Mouse (Mus musculus) hindbrain, embryonic 15.5 days (tissue): ENCODE data around the gene Kdelr2. TPM values are rescaled to one million over a fixed set of nuclear protein-coding genes. Genes with fewer than 3 reads are reported as not detected.
A peak's percentile ranks its signal among the peaks of the same experiment; 100 is the strongest.

Experiments used
- ATAC-seq: fragments of 200-750 bp; cut with Nextera tagmentation; 2 replicates; pipeline ENCODE4 v1.8.0; 2017; ENCODE audit warnings: low read depth, moderate number of reproducible peaks, moderate TSS enrichment; ENCODE audit not compliant: low FRiP score
- H3K27ac ChIP-seq: fragments of 300-500 bp; sonication (generic); replicated peaks from 2 replicates; pipeline ENCODE4 v1.5.1; 2015; ENCODE audit warnings: mild to moderate bottlenecking, inconsistent platforms
- H3K27me3 ChIP-seq: fragments of 300-500 bp; sonication (generic); 2 replicates; pipeline ENCODE4 v1.6.1; 2015; ENCODE audit warnings: control low read depth, inconsistent platforms
- H3K36me3 ChIP-seq: fragments of 300-500 bp; sonication (generic); 2 replicates; pipeline ENCODE4 v1.6.1; 2015; ENCODE audit warnings: control low read depth, inconsistent platforms
- H3K4me1 ChIP-seq: fragments of 300-500 bp; sonication (generic); replicated peaks from 2 replicates; pipeline ENCODE4 v1.6.1; 2015; ENCODE audit warnings: control low read depth, inconsistent platforms
- H3K4me2 ChIP-seq: fragments of 300-500 bp; sonication (generic); 2 replicates; pipeline ENCODE4 v1.6.1; 2015; ENCODE audit warnings: moderate library complexity, mild to moderate bottlenecking, inconsistent platforms
- H3K4me3 ChIP-seq: fragments of 300-500 bp; sonication (generic); 2 replicates; pipeline ENCODE4 v1.5.1; 2015; ENCODE audit warnings: mild to moderate bottlenecking, inconsistent platforms
- H3K9ac ChIP-seq: fragments of 300-500 bp; sonication (generic); 2 replicates; pipeline ENCODE4 v1.6.1; 2015; ENCODE audit warnings: inconsistent platforms
- H3K9me3 ChIP-seq: fragments of 300-500 bp; sonication (generic); 2 replicates; pipeline ENCODE4 v1.6.1; 2016; ENCODE audit warnings: control low read depth, inconsistent platforms
- WGBS: fragments of 180-500 bp; shearing (Covaris S2); methylation state at CpG from one replicate; pipeline ENCODE4 v1.1.7; 2015; 5-methylcytosine and 5-hydroxymethylcytosine counted together
- polyA plus RNA-seq: library from polyadenylated mRNA; unstranded; fragments of >200 nt; fragmentation: Nextera tagmentation; extraction: Ambion mirVana; gene quantifications from 2 replicates; pipeline ENCODE4 v1.2.1, GENCODE M21; 2015

The Kdelr2 gene
- polyA plus RNA-seq, 1 experiment from 2014 or later, result 130 TPM

DNA sequence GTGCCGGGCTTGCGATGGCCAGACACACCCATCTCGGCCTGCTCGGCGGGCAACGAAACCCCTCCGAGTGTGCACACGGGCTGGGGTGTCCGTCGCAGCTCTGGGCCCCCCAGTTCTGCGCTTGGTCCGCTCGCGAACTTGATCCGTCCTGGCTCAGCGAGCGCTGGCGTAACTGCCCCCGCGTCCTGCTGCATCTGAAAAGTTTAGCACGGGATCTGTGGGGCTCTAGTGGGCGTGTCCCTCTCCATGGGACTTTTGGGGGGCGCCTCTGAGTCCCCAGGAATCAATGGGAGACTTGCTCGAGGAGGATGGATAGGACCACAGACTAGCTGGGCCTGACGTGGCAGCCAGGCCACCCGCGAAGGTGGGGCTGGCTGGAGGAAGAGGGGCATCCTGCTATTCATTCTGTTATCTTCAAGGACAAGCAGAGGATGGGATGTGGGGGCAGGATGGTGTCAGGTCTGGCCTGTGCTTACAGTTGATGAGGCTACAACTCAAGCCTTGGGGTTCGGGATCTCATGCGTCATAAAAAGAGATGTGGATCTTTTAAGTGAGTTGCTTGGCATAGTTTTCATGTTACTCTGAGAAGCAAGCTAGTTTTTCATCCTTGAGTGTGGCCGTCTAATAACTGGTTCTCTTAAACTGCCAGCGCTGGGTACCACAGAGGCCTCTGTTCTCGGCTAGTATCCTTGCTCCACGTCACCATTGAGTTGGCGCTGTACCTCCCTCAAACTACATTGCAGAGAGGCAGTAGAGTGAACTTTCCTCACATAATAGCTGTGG is 701 bp downstream of the Kdelr2 start:
- Histone ChIP-seq H3K4me1 (peaks cover 29% of the 10 kb centered on the region), H3K9ac (peak overlapping the region; percentile 95), H3K27ac (peak overlapping the region; percentile 88), H3K4me2 (peak overlapping the region; percentile 79), H3K36me3 (0 out of 2 replicates have a peak, but pooled peaks cover 4% of the 10 kb centered on the region), H3K27me3 (no peaks in the 10 kb centered on the region), H3K9me3 (no peaks in the 10 kb centered on the region), H3K4me3 (peak overlapping the region; percentile 86)
- WGBS, result 6% methylated on average over 34 of the region's 34 CpGs
- peak; percentile 36; the same call in 1 of the 2 replicates for ATAC-seq

- Histone ChIP-seq H3K4me1 (peaks cover 29% of the 10 kb centered on the region), H3K27ac (no peak overlapping the region), H3K9me3 (no peaks in the 10 kb centered on the region), H3K36me3 (0 out of 2 replicates have a peak, but pooled peaks cover 4% of the 10 kb centered on the region), H3K27me3 (no peaks in the 10 kb centered on the region), H3K4me3 (no peak overlapping the region; the same call in 1 of the 2 replicates), H3K4me2 (0 out of 2 replicates have a peak overlapping the region, but pooled peaks have one; percentile 79), H3K9ac (no peak overlapping the region)
- 87% methylated on average over 9 of the region's 9 CpGs for WGBS
- ATAC-seq, result no peak
Measured at GRCm38 (mm10) chr5:143405200-143405599, 1.6 kb downstream of the Kdelr2 start.

GRCm38 (mm10) chr5:143406548-143406947 is 2.9 kb downstream of the Kdelr2 start:
- H3K27ac ChIP-seq, result no peak overlapping the region
- H3K9ac ChIP-seq, result no peak overlapping the region
- H3K36me3 ChIP-seq, result 0 out of 2 replicates have a peak, but pooled peaks cover 4% of the 10 kb centered on the region
- 95% methylated on average over 9 of the region's 9 CpGs for WGBS
- peaks cover 38% of the 10 kb centered on the region for H3K4me1 ChIP-seq
- H3K9me3 ChIP-seq, result no peaks in the 10 kb centered on the region
- no peak overlapping the region for H3K4me2 ChIP-seq
- no peak for ATAC-seq
- H3K4me3 ChIP-seq, result no peak overlapping the region
- no peaks in the 10 kb centered on the region for H3K27me3 ChIP-seq

- ATAC-seq, result no peak
- WGBS, result 70% methylated on average over 3 of the region's 3 CpGs
- Histone ChIP-seq H3K9me3 (no peaks in the 10 kb centered on the region), H3K27me3 (no peaks in the 10 kb centered on the region), H3K4me3 (no peak overlapping the region), H3K9ac (no peak overlapping the region), H3K27ac (no peak overlapping the region), H3K4me2 (no peak overlapping the region), H3K4me1 (peaks cover 26% of the 10 kb centered on the region), H3K36me3 (peaks cover 13% of the 10 kb centered on the region)
Measured at GRCm38 (mm10) chr5:143409239-143409638, 5.6 kb downstream of the Kdelr2 start.

- Histone ChIP-seq H3K27me3 (no peaks in the 10 kb centered on the region), H3K27ac (no peak overlapping the region), H3K9me3 (no peaks in the 10 kb centered on the region), H3K4me2 (no peak overlapping the region), H3K4me1 (peaks cover 10% of the 10 kb centered on the region; the same call in 1 of the 2 replicates), H3K36me3 (peaks cover 24% of the 10 kb centered on the region), H3K4me3 (no peak overlapping the region), H3K9ac (no peak overlapping the region)
- no peak for ATAC-seq
- 89% methylated on average over 4 of the region's 4 CpGs for WGBS
Measured at GRCm38 (mm10) chr5:143410841-143411395, 7.3 kb downstream of the Kdelr2 start.

DNA sequence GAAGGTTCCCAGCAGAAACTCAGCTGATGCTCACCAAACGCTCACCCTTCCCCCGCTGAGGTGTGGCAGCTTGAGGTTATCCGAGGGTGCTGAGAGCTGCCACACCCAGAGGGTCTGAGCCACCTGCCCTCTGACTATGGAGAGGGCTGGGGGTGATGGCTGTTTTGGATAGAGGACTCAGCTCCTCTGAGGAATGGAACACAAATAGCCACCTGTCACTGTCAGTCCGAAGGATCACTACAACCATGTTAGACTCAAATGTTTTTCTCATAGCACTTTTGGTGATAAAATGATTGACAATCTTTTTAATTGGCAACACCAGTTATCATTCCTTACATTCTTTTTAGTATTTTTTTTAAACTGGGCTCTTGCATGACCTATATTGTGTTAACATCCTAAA is 17.8 kb downstream of the Kdelr2 start:
- 92% methylated on average over 4 of the region's 4 CpGs for WGBS
- no peaks in the 10 kb centered on the region for H3K9me3 ChIP-seq
- H3K4me1 ChIP-seq, result no peaks in the 10 kb centered on the region
- peaks cover 52% of the 10 kb centered on the region for H3K36me3 ChIP-seq
- no peak overlapping the region for H3K4me2 ChIP-seq
- no peak overlapping the region for H3K4me3 ChIP-seq
- ATAC-seq, result no peak
- no peaks in the 10 kb centered on the region for H3K27me3 ChIP-seq
- H3K9ac ChIP-seq, result no peak overlapping the region
- H3K27ac ChIP-seq, result no peak overlapping the region

DNA sequence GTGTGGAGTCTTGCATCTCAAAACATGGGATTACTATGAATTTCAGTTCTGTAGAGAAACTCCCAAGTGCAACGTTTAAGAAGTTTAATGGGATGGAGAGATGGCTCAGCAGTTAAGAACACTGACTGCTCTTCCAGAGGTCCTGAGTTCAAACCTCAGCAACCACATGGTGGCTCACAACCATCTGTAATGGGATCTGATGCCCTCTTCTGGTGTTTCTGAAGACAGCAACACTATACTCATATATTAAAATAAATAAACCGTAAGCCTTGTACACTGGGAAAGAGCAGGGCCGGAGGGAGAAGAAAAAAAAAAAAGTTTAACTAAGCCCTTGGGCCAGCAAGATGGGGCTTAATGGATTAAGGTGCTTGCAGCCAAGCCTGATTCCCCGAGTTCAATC is 19.4 kb downstream of the Kdelr2 start:
- H3K27me3 ChIP-seq, result no peaks in the 10 kb centered on the region
- H3K36me3 ChIP-seq, result peaks cover 39% of the 10 kb centered on the region
- no peak overlapping the region for H3K27ac ChIP-seq
- no peak for ATAC-seq
- WGBS, result 88% methylated on average over 4 of the region's 4 CpGs
- no peak overlapping the region for H3K4me2 ChIP-seq
- H3K9ac ChIP-seq, result no peak overlapping the region
- H3K4me3 ChIP-seq, result no peak overlapping the region
- no peaks in the 10 kb centered on the region for H3K4me1 ChIP-seq
- H3K9me3 ChIP-seq, result no peaks in the 10 kb centered on the region

DNA sequence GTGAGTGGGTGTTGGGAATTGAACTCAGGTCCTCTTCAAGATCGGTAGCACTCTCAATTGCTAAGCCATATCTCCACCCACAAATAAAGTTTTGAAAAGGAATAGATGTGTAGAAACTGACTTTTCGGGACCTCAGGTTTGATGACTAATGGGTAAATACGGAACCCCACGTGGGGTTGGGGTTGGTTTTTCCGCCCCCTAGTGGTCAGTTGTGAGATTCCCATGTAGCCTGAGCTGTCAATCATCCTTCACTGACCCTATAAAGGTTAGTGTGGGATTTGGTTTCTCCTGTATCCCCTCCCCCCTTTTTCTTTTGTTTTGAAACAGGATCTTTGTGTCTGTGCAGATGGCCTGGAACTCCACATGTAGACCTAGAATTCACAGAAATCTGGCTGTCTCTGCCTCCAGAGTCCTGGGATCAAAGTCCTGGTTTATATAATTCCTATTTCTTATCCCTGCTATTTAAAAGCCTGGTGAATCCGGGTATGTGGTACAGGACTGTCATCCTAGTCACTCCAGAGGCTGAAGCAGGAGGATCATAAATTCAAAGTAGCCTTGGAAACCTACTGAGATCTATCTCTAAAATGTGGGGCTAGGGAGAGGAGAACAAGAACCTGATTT is 20.4 kb downstream of the Kdelr2 start:
- Histone ChIP-seq H3K4me2 (no peak overlapping the region), H3K27ac (no peak overlapping the region), H3K27me3 (no peaks in the 10 kb centered on the region), H3K9ac (no peak overlapping the region), H3K4me3 (no peak overlapping the region), H3K36me3 (peaks cover 30% of the 10 kb centered on the region), H3K9me3 (no peaks in the 10 kb centered on the region), H3K4me1 (no peaks in the 10 kb centered on the region)
- WGBS, result 24% methylated on average over 6 of the region's 6 CpGs
- no peak for ATAC-seq

DNA sequence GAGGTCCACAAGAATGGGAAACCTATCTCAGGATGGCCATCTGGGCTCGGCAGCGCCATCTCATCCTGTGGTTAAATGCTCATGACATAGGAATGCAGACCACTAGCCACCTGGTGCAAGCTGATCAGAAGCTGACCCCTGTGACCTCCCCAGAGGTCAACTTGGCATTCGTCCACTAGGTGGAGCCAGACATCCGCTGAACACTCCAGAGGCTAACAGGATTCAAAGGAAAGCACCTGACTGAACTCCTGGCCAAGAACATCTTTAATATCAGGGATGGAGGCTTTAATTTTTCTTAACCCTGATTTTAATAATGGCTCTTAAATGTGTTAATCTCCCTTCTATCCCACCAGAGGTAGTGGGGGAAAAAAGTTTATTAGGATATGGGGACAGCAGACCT is 30.8 kb downstream of the Kdelr2 start:
- Histone ChIP-seq H3K4me3 (no peak overlapping the region), H3K36me3 (no peaks in the 10 kb centered on the region), H3K27ac (no peak overlapping the region), H3K27me3 (no peaks in the 10 kb centered on the region), H3K4me2 (no peak overlapping the region), H3K9ac (no peak overlapping the region), H3K4me1 (no peaks in the 10 kb centered on the region), H3K9me3 (no peaks in the 10 kb centered on the region)
- no peak for ATAC-seq
- 6% methylated on average over 4 of the region's 4 CpGs for WGBS

DNA sequence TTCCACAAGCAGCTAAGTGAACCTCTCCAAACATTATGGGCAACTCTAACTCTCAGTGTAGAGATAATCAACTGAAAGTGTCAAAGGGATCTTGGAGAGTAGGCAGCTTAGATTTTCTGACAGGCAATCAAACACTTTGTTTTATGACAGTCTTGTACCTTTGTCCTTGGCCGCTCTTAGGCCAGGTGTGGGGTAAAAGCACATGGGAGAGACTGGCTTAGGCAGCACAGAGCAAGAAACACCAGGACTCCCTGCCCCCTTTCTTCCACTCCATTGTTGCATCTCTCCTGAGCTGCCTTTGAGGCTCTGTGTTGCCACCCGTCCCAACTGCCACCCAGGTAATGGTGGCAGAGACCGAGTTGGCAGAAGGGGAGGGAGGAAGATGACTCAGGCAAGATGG is 37.7 kb downstream of the Kdelr2 start:
- Histone ChIP-seq H3K4me1 (no peaks in the 10 kb centered on the region), H3K27me3 (no peaks in the 10 kb centered on the region), H3K9me3 (no peaks in the 10 kb centered on the region), H3K9ac (no peak overlapping the region), H3K4me3 (no peak overlapping the region), H3K27ac (no peak overlapping the region), H3K36me3 (no peaks in the 10 kb centered on the region), H3K4me2 (no peak overlapping the region)
- no peak for ATAC-seq
- 82% methylated on average over 3 of the region's 3 CpGs for WGBS

GRCm38 (mm10) chr5:143441753-143442152 is 38.1 kb downstream of the Kdelr2 start:
- H3K9ac ChIP-seq, result no peak overlapping the region
- H3K27ac ChIP-seq, result no peak overlapping the region
- 86% methylated on average over 12 of the region's 12 CpGs for WGBS
- H3K4me2 ChIP-seq, result no peak overlapping the region
- no peaks in the 10 kb centered on the region for H3K27me3 ChIP-seq
- no peaks in the 10 kb centered on the region for H3K4me1 ChIP-seq
- H3K9me3 ChIP-seq, result no peaks in the 10 kb centered on the region
- no peak for ATAC-seq
- no peak overlapping the region for H3K4me3 ChIP-seq
- H3K36me3 ChIP-seq, result no peaks in the 10 kb centered on the region

- H3K27ac ChIP-seq, result peak overlapping the region; percentile 67
- H3K4me1 ChIP-seq, result peaks cover 17% of the 10 kb centered on the region
- WGBS, result 80% methylated on average over 11 of the region's 11 CpGs
- H3K36me3 ChIP-seq, result peaks cover 9% of the 10 kb centered on the region
- H3K4me3 ChIP-seq, result peak overlapping the region; percentile 62
- H3K9me3 ChIP-seq, result no peaks in the 10 kb centered on the region
- H3K27me3 ChIP-seq, result no peaks in the 10 kb centered on the region
- peak overlapping the region; percentile 70 for H3K4me2 ChIP-seq
- no peak for ATAC-seq
- H3K9ac ChIP-seq, result peak overlapping the region; percentile 63
Measured at GRCm38 (mm10) chr5:143463671-143464070, 60.0 kb downstream of the Kdelr2 start.
